Mouse (Mus musculus) lung, postnatal 0 days (tissue): ENCODE data around the gene Gstm1.

Experiments
- CTCF ChIP-seq: IDR thresholded peaks from 2 replicates; pipeline ENCODE4 v1.5.1; 2016; ENCODE audit warnings: antibody characterized with exemption, mild to moderate bottlenecking
- EP300 ChIP-seq: IDR thresholded peaks from 2 replicates; pipeline ENCODE4 v1.6.1; 2016; ENCODE audit warnings: antibody characterized with exemption, mild to moderate bottlenecking, control low read depth

DNA sequence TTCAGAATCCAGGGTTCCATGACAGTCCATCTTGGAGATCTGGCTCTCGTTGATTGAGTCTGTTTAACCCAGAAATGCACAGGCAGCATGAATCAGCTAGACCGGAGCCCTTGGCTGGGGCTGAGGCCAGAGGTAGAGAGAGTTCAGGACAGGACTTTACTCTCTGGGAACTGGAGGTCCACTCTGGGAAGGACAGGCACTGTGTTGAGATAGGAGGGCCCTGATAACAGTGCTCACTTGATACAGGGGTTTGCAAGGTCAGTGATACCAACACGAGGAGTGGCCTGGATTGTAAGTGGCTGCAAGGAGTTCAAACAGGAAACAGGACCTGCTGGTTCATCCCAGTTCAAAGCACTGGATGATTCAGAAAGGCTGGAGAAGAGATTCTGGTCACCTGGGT is 40.1 kb downstream of the Gstm1 start:
- TF ChIP-seq CTCF (no peak), EP300 (no peak)
